Mouse (Mus musculus): Measurements from ENCODE around the gene Sergef.

GRCm38 (mm10) chr7:46540616-46541015 lies 99.0 kb downstream of the Sergef start:
- TF ChIP-seq ZC3H11A (IDR thresholded peaks at IDR 0.05; ENCODE audit: borderline replicate concordance, low read depth, low read length) (no peak), HCFC1 (IDR thresholded peaks at IDR 0.05; ENCODE audit: borderline replicate concordance, insufficient read depth, low read length) (no peak), ZNF384 (IDR thresholded peaks at IDR 0.05; ENCODE audit: low read depth, low read length) (no peak)

Measured in ES-E14 (cell line).